Mouse (Mus musculus): Measurements from ENCODE around the gene Mecr. TPM values are rescaled to one million over a fixed set of nuclear protein-coding genes. Genes with fewer than 3 reads are reported as not detected.
A peak's percentile ranks its signal among the peaks of the same experiment; 100 is the strongest.

Gene Mecr
- polyA plus RNA-seq, 2 experiments: 39.4 to 41.6 TPM

DNA sequence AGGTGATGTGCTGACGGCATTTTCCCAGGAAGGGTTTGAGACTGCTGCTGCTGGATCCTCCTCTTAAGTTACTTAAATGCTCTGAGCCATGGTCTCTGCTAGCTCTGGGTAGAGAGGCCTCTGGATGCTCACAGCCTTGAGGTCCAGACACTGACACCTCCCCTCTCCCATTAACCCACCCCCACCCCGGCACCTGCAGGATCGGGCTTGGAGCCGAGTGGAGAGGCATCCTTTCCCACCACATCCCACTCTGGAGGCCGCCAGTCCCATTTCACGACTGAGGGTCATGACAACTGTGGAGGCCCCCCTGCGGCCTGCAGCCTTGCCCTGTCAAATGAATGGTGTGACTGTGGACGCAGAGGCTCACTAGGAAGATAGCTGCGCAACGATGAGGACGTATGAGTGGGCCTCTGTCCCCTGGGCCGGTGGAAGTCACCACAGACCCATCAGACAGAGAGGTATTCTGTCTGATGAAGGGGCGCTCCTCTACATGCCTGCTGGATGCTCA is 72.6 kb downstream of the Mecr start:
- Histone ChIP-seq H3K4me1 (ENCODE audit: control insufficient read depth, insufficient read depth, low read length) (peaks cover 50% of the 10 kb centered on the region), H3K27me3 (ENCODE audit: control insufficient read depth, insufficient read depth, low read length) (no peaks in the 10 kb centered on the region; the same call in 1 of the 2 replicates), H3K27ac (replicated peaks; ENCODE audit: low read depth, low read length) (no peak overlapping the region), H3K9ac (ENCODE audit: low read depth, low read length, severe bottlenecking) (no peak overlapping the region), H3K36me3 (ENCODE audit: control insufficient read depth, insufficient read depth, low read length) (no peaks in the 10 kb centered on the region), H3K4me2 (replicated peaks; ENCODE audit: low read depth, low read length, severe bottlenecking) (peak overlapping the region; percentile 40), H3K4me3 (replicated peaks; ENCODE audit: low read length) (peak overlapping the region; percentile 9), H3K9me3 (ENCODE audit: control insufficient read depth, low read length) (no peaks in the 10 kb centered on the region)
- no peak for TF ChIP-seq POLR2A (IDR thresholded peaks at IDR 0.05; ENCODE audit: borderline replicate concordance, extremely low read depth, insufficient read depth, insufficient read length)
- ATAC-seq (ENCODE audit: low FRiP score, low read depth) (no peak), DNase-seq (ENCODE audit: low spot score) (no peak)
- 21% methylated on average over 13 of the region's 13 CpGs for WGBS

DNA sequence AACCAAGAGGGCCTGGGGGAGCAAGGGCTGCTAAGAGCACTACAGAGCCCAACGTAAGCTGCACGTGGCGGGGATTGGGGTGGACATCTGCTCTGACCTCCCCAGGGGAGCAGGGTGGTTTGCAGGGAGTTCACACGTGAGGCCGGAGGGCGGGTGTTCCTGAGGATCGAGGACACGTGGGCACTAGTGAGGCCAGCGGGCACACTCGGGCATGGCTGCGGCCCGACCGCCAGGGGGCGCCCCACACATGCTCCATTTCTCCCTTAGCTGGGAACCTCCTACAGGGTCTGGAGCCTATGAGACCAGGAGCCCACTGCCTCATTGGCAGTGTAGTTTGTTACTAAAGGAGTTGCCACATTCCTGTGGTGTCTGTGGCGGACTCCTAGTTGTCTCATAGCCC is 73.2 kb downstream of the Mecr start:
- DNase-seq (ENCODE audit: low spot score): peak; percentile 60
- 7% methylated on average over 15 of the region's 15 CpGs for WGBS
- peaks cover 47% of the 10 kb centered on the region for H3K4me1 ChIP-seq (ENCODE audit: control insufficient read depth, insufficient read depth, low read length)
- ATAC-seq (ENCODE audit: low FRiP score, low read depth): no peak
- no peaks in the 10 kb centered on the region for H3K36me3 ChIP-seq (ENCODE audit: control insufficient read depth, insufficient read depth, low read length)
- no peak overlapping the region for H3K27ac ChIP-seq (replicated peaks; ENCODE audit: low read depth, low read length)
- H3K9ac ChIP-seq (ENCODE audit: low read depth, low read length, severe bottlenecking): no peak overlapping the region
- TF ChIP-seq POLR2A (IDR thresholded peaks at IDR 0.05; ENCODE audit: borderline replicate concordance, extremely low read depth, insufficient read depth, insufficient read length): no peak
- H3K27me3 ChIP-seq (ENCODE audit: control insufficient read depth, insufficient read depth, low read length): no peaks in the 10 kb centered on the region; the same call in 1 of the 2 replicates
- no peak overlapping the region for H3K4me3 ChIP-seq (replicated peaks; ENCODE audit: low read length)
- H3K4me2 ChIP-seq (replicated peaks; ENCODE audit: low read depth, low read length, severe bottlenecking): no peak overlapping the region
- no peaks in the 10 kb centered on the region for H3K9me3 ChIP-seq (ENCODE audit: control insufficient read depth, low read length)

DNA sequence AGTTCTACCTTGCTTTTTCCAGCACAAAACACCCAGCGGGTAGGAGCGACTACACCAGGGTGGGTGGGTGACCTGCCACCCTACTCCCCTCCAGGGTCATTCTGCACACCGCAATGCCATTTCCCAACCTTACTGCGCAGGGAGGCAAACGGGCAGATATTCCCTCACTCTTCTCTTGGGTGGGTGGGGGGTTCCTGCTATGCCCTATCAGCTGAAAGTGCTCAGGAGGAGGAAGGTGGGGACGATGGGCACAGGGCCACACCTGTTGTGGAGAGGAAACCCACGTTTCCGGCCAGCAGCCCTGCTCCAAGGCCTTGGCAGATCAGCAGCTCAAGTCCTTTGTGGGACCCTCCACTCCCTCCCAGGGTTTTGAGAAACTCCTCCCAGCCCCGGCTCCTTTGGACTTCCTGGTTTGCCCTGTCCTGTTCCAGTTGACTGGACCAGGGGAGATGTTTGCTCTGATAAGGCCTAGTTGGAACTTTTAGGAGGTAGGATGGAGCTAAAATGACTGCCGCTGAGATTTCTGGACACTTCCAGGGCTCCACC is 73.8 kb downstream of the Mecr start:
- Histone ChIP-seq H3K9me3 (ENCODE audit: control insufficient read depth, low read length) (no peaks in the 10 kb centered on the region), H3K4me2 (replicated peaks; ENCODE audit: low read depth, low read length, severe bottlenecking) (no peak overlapping the region), H3K27me3 (ENCODE audit: control insufficient read depth, insufficient read depth, low read length) (peaks cover 1% of the 10 kb centered on the region; the same call in 1 of the 2 replicates), H3K36me3 (ENCODE audit: control insufficient read depth, insufficient read depth, low read length) (no peaks in the 10 kb centered on the region), H3K27ac (replicated peaks; ENCODE audit: low read depth, low read length) (no peak overlapping the region), H3K9ac (ENCODE audit: low read depth, low read length, severe bottlenecking) (no peak overlapping the region), H3K4me3 (replicated peaks; ENCODE audit: low read length) (no peak overlapping the region), H3K4me1 (ENCODE audit: control insufficient read depth, insufficient read depth, low read length) (peaks cover 50% of the 10 kb centered on the region)
- 79% methylated on average over 10 of the region's 10 CpGs for WGBS
- ATAC-seq (ENCODE audit: low FRiP score, low read depth): no peak
- DNase-seq (ENCODE audit: low spot score): no peak
- no peak for TF ChIP-seq POLR2A (IDR thresholded peaks at IDR 0.05; ENCODE audit: borderline replicate concordance, extremely low read depth, insufficient read depth, insufficient read length)

Other genes starting within 250 kb of the Mecr start
- 22.5 and 28.7 TPM in 2 replicates for gene Ptpru, start 5.2 kb upstream of the Mecr start, polyA plus RNA-seq (2012; rRNA removed)
- gene Ptpru, start 5.2 kb upstream of the Mecr start, polyA plus RNA-seq (2014; fragmentation: Nextera tagmentation; extraction: Ambion mirVana): 13.3 and 18.7 TPM in 2 replicates
- 98.5 and 113 TPM in 2 replicates for gene Srsf4, start 30.1 kb downstream of the Mecr start, polyA plus RNA-seq (2012; rRNA removed)
- 97.7 and 107 TPM in 2 replicates for gene Srsf4, start 30.1 kb downstream of the Mecr start, polyA plus RNA-seq (2014; fragmentation: Nextera tagmentation; extraction: Ambion mirVana)
- gene Tmem200b, start 78.3 kb downstream of the Mecr start, polyA plus RNA-seq (2012; rRNA removed): 25.3 and 35.4 TPM in 2 replicates
- 9.5 and 12.8 TPM in 2 replicates for gene Tmem200b, start 78.3 kb downstream of the Mecr start, polyA plus RNA-seq (2014; fragmentation: Nextera tagmentation; extraction: Ambion mirVana)
- gene Gm10300, start 231.2 kb downstream of the Mecr start, polyA plus RNA-seq (2012; rRNA removed): 0.08 and 0.12 TPM in 2 replicates
- gene Gm10300, start 231.2 kb downstream of the Mecr start, polyA plus RNA-seq (2014; fragmentation: Nextera tagmentation; extraction: Ambion mirVana): 0.08 TPM in 1 of 2 replicates, not detected in the other
- 60.6 and 61.3 TPM in 2 replicates for gene Epb41, start 231.9 kb downstream of the Mecr start, polyA plus RNA-seq (2012; rRNA removed)
- gene Epb41, start 231.9 kb downstream of the Mecr start, polyA plus RNA-seq (2014; fragmentation: Nextera tagmentation; extraction: Ambion mirVana): 76.0 and 76.4 TPM in 2 replicates